Mouse (Mus musculus): ENCODE results near the gene Emc7. TPM values are rescaled to one million over a fixed set of nuclear protein-coding genes. Genes with fewer than 3 reads are reported as not detected.
A peak's percentile ranks its signal among the peaks of the same experiment; 100 is the strongest.
"Not testable (repeated sequence)": the region's sequence is repeated elsewhere in the genome, so short reads cannot be mapped to it uniquely, and the experiment has no call there.

Emc7 gene
- total and polyA plus RNA-seq, 3 experiments: 1.8 to 15.0 (median 11.9) TPM

DNA sequence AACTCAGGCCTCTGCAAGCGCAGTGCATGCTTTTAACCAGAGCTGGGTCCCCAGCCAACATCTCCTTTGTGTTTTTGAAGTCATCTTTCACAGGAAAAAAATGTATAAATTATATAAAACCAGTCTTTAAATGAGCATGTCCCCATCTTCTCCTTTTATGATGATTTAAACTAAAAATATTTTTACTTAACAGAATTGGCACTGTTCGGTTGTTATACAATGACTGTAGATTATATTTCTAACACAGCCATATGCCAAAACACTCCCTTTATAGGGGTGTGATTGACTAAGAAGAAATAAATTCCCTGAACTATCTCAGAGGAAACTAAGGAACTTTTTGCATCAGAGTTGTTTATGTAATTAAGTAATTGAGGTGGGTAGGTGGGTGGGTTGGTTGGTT lies 22.3 kb upstream of the Emc7 start:
- Histone ChIP-seq H3K4me3 (ENCODE audit: low read depth, low read length) (no peak overlapping the region), H3K27me3 (ENCODE audit: insufficient read depth, low read length) (peaks cover 3% of the 10 kb centered on the region; the same call in 1 of the 2 replicates), H3K4me1 (ENCODE audit: insufficient read depth, low read depth, low read length) (peaks cover 10% of the 10 kb centered on the region), H3K36me3 (replicated peaks) (no peaks in the 10 kb centered on the region), H3K9me3 (replicated peaks) (no peaks in the 10 kb centered on the region)
- no peak for ATAC-seq (ENCODE audit: extremely low read depth, insufficient number of reproducible peaks, low FRiP score, poor library complexity, severe bottlenecking)
- no peak for DNase-seq (ENCODE audit: low spot score)
- TF ChIP-seq CTCF (IDR thresholded peaks at IDR 0.05; ENCODE audit: low read depth, low read length) (no peak), GATA2 (IDR thresholded peaks at IDR 0.05; ENCODE audit: borderline replicate concordance, low read depth, low read length) (no peak), TAL1 (conservative IDR thresholded peaks at IDR 0.05; ENCODE audit: low read depth, low read length) (no peak), GATA1 (IDR thresholded peaks at IDR 0.05; ENCODE audit: borderline replicate concordance, low read length) (no peak), POLR2AphosphoS5 (IDR thresholded peaks at IDR 0.05; ENCODE audit: insufficient replicate concordance, low read depth, low read length) (no peak)

GRCm38 (mm10) chr2:112433359-112433758 lies 21.4 kb upstream of the Emc7 start:
- H3K4me1 ChIP-seq (ENCODE audit: insufficient read depth, low read depth, low read length): peaks cover 10% of the 10 kb centered on the region
- H3K27me3 ChIP-seq (ENCODE audit: insufficient read depth, low read length): peaks cover 3% of the 10 kb centered on the region; the same call in 1 of the 2 replicates
- DNase-seq (ENCODE audit: low spot score) (no peak), ATAC-seq (ENCODE audit: extremely low read depth, insufficient number of reproducible peaks, low FRiP score, poor library complexity, severe bottlenecking) (peak; percentile 95)
- TF ChIP-seq TAL1 (conservative IDR thresholded peaks at IDR 0.05; ENCODE audit: low read depth, low read length) (no peak), GATA2 (IDR thresholded peaks at IDR 0.05; ENCODE audit: borderline replicate concordance, low read depth, low read length) (no peak), POLR2AphosphoS5 (IDR thresholded peaks at IDR 0.05; ENCODE audit: insufficient replicate concordance, low read depth, low read length) (no peak), CTCF (IDR thresholded peaks at IDR 0.05; ENCODE audit: low read depth, low read length) (no peak), GATA1 (IDR thresholded peaks at IDR 0.05; ENCODE audit: borderline replicate concordance, low read length) (no peak)
- H3K9me3 ChIP-seq (replicated peaks): no peaks in the 10 kb centered on the region
- no peak overlapping the region for H3K4me3 ChIP-seq (ENCODE audit: low read depth, low read length)
- no peaks in the 10 kb centered on the region for H3K36me3 ChIP-seq (replicated peaks)

GRCm38 (mm10) chr2:112436292-112436691 lies 18.5 kb upstream of the Emc7 start:
- no peak for DNase-seq (ENCODE audit: low spot score)

DNA sequence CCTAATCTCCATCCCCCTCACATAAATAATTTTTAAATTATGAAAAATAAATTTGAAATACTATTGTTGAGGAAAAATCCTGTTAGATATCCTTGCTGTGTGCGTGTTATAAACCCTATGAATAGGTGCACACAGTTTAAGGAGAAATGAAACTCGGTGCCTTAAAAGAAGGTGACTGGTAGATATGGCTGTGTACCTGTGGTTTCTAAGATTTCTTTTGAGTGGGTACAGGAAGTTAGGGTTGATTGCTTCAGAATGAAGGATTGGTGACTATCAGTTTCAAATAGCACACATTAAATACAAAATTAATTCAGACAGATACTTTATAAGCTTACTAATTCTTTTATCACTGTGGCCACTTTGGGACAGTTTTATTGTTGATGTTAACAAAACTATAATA lies 17.2 kb upstream of the Emc7 start:
- Histone ChIP-seq H3K4me1 (ENCODE audit: insufficient read depth, low read depth, low read length) (peaks cover 7% of the 10 kb centered on the region), H3K9me3 (replicated peaks) (no peaks in the 10 kb centered on the region), H3K4me3 (ENCODE audit: low read depth, low read length) (no peak overlapping the region), H3K36me3 (replicated peaks) (no peaks in the 10 kb centered on the region), H3K27me3 (ENCODE audit: insufficient read depth, low read length) (peaks cover 3% of the 10 kb centered on the region; the same call in 1 of the 2 replicates)
- ATAC-seq (ENCODE audit: extremely low read depth, insufficient number of reproducible peaks, low FRiP score, poor library complexity, severe bottlenecking) (no peak), DNase-seq (ENCODE audit: low spot score) (no peak)
- TF ChIP-seq GATA2 (IDR thresholded peaks at IDR 0.05; ENCODE audit: borderline replicate concordance, low read depth, low read length): no peak
- TF ChIP-seq POLR2AphosphoS5 (IDR thresholded peaks at IDR 0.05; ENCODE audit: insufficient replicate concordance, low read depth, low read length): no peak
- no peak for TF ChIP-seq GATA1 (IDR thresholded peaks at IDR 0.05; ENCODE audit: borderline replicate concordance, low read length)
- no peak for TF ChIP-seq TAL1 (conservative IDR thresholded peaks at IDR 0.05; ENCODE audit: low read depth, low read length)
- no peak for TF ChIP-seq CTCF (IDR thresholded peaks at IDR 0.05; ENCODE audit: low read depth, low read length)

More at GRCm38 (mm10) chr2:112436292-112436691, 18.5 kb upstream of the Emc7 start:
- H3K9me3 ChIP-seq (replicated peaks): no peaks in the 10 kb centered on the region
- H3K4me3 ChIP-seq (ENCODE audit: low read depth, low read length): no peak overlapping the region
- H3K36me3 ChIP-seq (replicated peaks): no peaks in the 10 kb centered on the region
- no peak for ATAC-seq (ENCODE audit: extremely low read depth, insufficient number of reproducible peaks, low FRiP score, poor library complexity, severe bottlenecking)
- TF ChIP-seq GATA1 (IDR thresholded peaks at IDR 0.05; ENCODE audit: borderline replicate concordance, low read length): no peak
- no peak for TF ChIP-seq CTCF (IDR thresholded peaks at IDR 0.05; ENCODE audit: low read depth, low read length)
- TF ChIP-seq POLR2AphosphoS5 (IDR thresholded peaks at IDR 0.05; ENCODE audit: insufficient replicate concordance, low read depth, low read length): no peak
- no peak for TF ChIP-seq GATA2 (IDR thresholded peaks at IDR 0.05; ENCODE audit: borderline replicate concordance, low read depth, low read length)
- no peak for TF ChIP-seq TAL1 (conservative IDR thresholded peaks at IDR 0.05; ENCODE audit: low read depth, low read length)
- peaks cover 3% of the 10 kb centered on the region; the same call in 1 of the 2 replicates for H3K27me3 ChIP-seq (ENCODE audit: insufficient read depth, low read length)
- H3K4me1 ChIP-seq (ENCODE audit: insufficient read depth, low read depth, low read length): peaks cover 7% of the 10 kb centered on the region

DNA sequence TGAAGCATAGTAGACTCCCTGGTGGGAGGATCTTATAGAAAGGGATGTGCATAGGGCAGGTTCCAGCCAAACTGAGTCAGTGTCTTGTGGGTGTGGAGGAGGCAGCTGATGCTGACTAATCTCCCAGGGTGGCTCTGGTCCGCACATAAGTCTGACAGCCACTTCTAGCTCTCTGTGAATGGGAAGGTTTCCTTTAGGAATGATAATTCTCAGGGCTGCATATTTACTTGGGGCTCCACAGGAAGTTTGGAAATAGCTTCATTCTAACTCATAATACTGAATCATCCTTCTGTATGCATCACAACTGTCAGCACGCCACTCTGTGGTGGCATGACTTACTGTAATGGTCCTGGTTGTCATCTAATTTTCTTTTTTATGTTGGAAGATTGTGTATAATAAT lies 11.3 kb upstream of the Emc7 start:
- no peak for DNase-seq (ENCODE audit: low spot score)

GRCm38 (mm10) chr2:112445511-112445910 lies 9.3 kb upstream of the Emc7 start:
- Histone ChIP-seq H3K36me3 (replicated peaks) (no peaks in the 10 kb centered on the region), H3K27me3 (ENCODE audit: insufficient read depth, low read length) (peaks cover 2% of the 10 kb centered on the region; the same call in 1 of the 2 replicates), H3K4me1 (ENCODE audit: insufficient read depth, low read depth, low read length) (peaks cover 12% of the 10 kb centered on the region), H3K9me3 (replicated peaks) (no peaks in the 10 kb centered on the region), H3K4me3 (ENCODE audit: low read depth, low read length) (no peak overlapping the region)
- no peak for DNase-seq (ENCODE audit: low spot score)
- TF ChIP-seq CTCF (IDR thresholded peaks at IDR 0.05; ENCODE audit: low read depth, low read length) (no peak), GATA2 (IDR thresholded peaks at IDR 0.05; ENCODE audit: borderline replicate concordance, low read depth, low read length) (no peak), GATA1 (IDR thresholded peaks at IDR 0.05; ENCODE audit: borderline replicate concordance, low read length) (no peak), TAL1 (conservative IDR thresholded peaks at IDR 0.05; ENCODE audit: low read depth, low read length) (no peak), POLR2AphosphoS5 (IDR thresholded peaks at IDR 0.05; ENCODE audit: insufficient replicate concordance, low read depth, low read length) (no peak)
- no peak for ATAC-seq (ENCODE audit: extremely low read depth, insufficient number of reproducible peaks, low FRiP score, poor library complexity, severe bottlenecking)

More for the DNA sequence above, 11.3 kb upstream of the Emc7 start:
- ATAC-seq (ENCODE audit: extremely low read depth, insufficient number of reproducible peaks, low FRiP score, poor library complexity, severe bottlenecking): no peak
- H3K4me1 ChIP-seq (ENCODE audit: insufficient read depth, low read depth, low read length): peaks cover 3% of the 10 kb centered on the region
- no peaks in the 10 kb centered on the region for H3K9me3 ChIP-seq (replicated peaks)
- H3K36me3 ChIP-seq (replicated peaks): no peaks in the 10 kb centered on the region
- TF ChIP-seq CTCF (IDR thresholded peaks at IDR 0.05; ENCODE audit: low read depth, low read length) (no peak), GATA2 (IDR thresholded peaks at IDR 0.05; ENCODE audit: borderline replicate concordance, low read depth, low read length) (no peak), GATA1 (IDR thresholded peaks at IDR 0.05; ENCODE audit: borderline replicate concordance, low read length) (no peak), POLR2AphosphoS5 (IDR thresholded peaks at IDR 0.05; ENCODE audit: insufficient replicate concordance, low read depth, low read length) (no peak), TAL1 (conservative IDR thresholded peaks at IDR 0.05; ENCODE audit: low read depth, low read length) (no peak)
- H3K4me3 ChIP-seq (ENCODE audit: low read depth, low read length): no peak overlapping the region
- H3K27me3 ChIP-seq (ENCODE audit: insufficient read depth, low read length): peaks cover 2% of the 10 kb centered on the region; the same call in 1 of the 2 replicates

- H3K4me1 ChIP-seq (ENCODE audit: insufficient read depth, low read depth, low read length): peaks cover 19% of the 10 kb centered on the region
- H3K9me3 ChIP-seq (replicated peaks); ATAC-seq (ENCODE audit: extremely low read depth, insufficient number of reproducible peaks, low FRiP score, poor library complexity, severe bottlenecking); H3K4me3 ChIP-seq (ENCODE audit: low read depth, low read length); H3K36me3 ChIP-seq (replicated peaks); H3K27me3 ChIP-seq (ENCODE audit: insufficient read depth, low read length); DNase-seq (ENCODE audit: low spot score): not testable (repeated sequence)
These were observed 6.8 kb upstream of the Emc7 start for GRCm38 (mm10) chr2:112448046-112448445.
